Mouse (Mus musculus) kidney, adult 18-20 months (tissue): Measurements from ENCODE around the gene Pvr.

Experiments used
- DNase-seq: peaks from one replicate; pipeline ENCODE4 v3.0.0; 2021

Pvr gene

GRCm38 (mm10) chr7:19867751-19868399 lies 53.1 kb downstream of the Pvr start:
- no peak for DNase-seq

GRCm38 (mm10) chr7:19866490-19866889 lies 54.5 kb downstream of the Pvr start:
- DNase-seq = peak; percentile 61

- no peak for DNase-seq
These were observed 55.5 kb downstream of the Pvr start for GRCm38 (mm10) chr7:19865246-19866036.

GRCm38 (mm10) chr7:19864241-19864640 lies 56.7 kb downstream of the Pvr start:
- DNase-seq = no peak

- no peak for DNase-seq
These were observed 59.8 kb downstream of the Pvr start, which contains the start of gene Ceacam16 for GRCm38 (mm10) chr7:19861199-19861598. TSS of gene Ceacam16 (minus strand) at chr7:19861299.

GRCm38 (mm10) chr7:19859740-19860139 lies 61.2 kb downstream of the Pvr start:
- no peak for DNase-seq

- DNase-seq = no peak
These were observed 64.7 kb downstream of the Pvr start for GRCm38 (mm10) chr7:19856283-19856682.

GRCm38 (mm10) chr7:19855663-19856062 lies 65.3 kb downstream of the Pvr start:
- no peak for DNase-seq
